Comparison of ENCODE assay signal across 9 mouse cellular contexts in the genomic region with DNA sequence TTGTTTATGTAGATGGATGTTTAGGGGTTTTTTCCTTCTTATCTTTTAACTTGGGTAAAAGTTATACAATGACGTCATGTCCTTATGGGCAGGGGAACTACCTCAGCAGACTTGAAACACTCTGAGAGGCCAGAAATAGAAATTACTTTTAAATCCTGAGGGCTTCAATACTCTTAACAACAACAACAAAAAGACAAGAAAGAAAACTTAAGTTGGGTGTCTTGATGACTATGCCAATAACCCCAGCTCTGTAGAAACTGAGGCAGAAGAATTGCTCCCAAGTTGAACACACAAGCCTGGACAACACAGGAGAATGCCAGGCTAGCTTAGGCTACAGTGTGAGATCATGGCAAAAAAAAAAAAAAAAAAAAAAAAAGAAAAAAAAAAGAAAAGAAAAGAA. TPM values are rescaled to one million over a fixed set of nuclear protein-coding genes. Genes with fewer than 3 reads are reported as not detected.
DNase-seq lines count a peak whose midpoint lies in the region; ATAC-seq and TF ChIP-seq lines count a peak whose summit lies in the region.
"Had no signal": no experiment of that assay in that cellular context is flagged by ENCODE, and none has a peak within 500 bp of the region (broad histone marks: within the 10 kb centered on the region; RNA-seq: fewer than 3 reads in every experiment).

No protein-coding gene starts in this region.

- 20% methylated on average over 1 of the region's 1 CpGs for WGBS in kidney, embryonic 15.5 days
- WGBS in embryonic facial prominence, embryonic 12.5 days, result 20% methylated on average over 1 of the region's 1 CpGs
- 45% methylated on average over 1 of the region's 1 CpGs for WGBS in hindbrain, postnatal 0 days
- WGBS in midbrain, embryonic 15.5 days, result 61% methylated on average over 1 of the region's 1 CpGs

- H3K27me3 ChIP-seq in kidney, embryonic 15.5 days, result no peaks in the 10 kb centered on the region
- no peaks in the 10 kb centered on the region for H3K27me3 ChIP-seq in embryonic facial prominence, embryonic 12.5 days
- 0 out of 2 replicates have a peak, but pooled peaks cover 4% of the 10 kb centered on the region for H3K27me3 ChIP-seq in hindbrain, postnatal 0 days (ENCODE audit: insufficient read depth, low read length)
- peaks cover 33% of the 10 kb centered on the region for H3K27me3 ChIP-seq in midbrain, embryonic 15.5 days (replicated peaks)

- H3K9ac ChIP-seq in kidney, embryonic 15.5 days, result no peak overlapping the region
- peak overlapping the region; percentile 36 for H3K9ac ChIP-seq in embryonic facial prominence, embryonic 12.5 days
- no peak overlapping the region for H3K9ac ChIP-seq in hindbrain, postnatal 0 days (replicated peaks; ENCODE audit: low read length)
- no peak overlapping the region for H3K9ac ChIP-seq in midbrain, embryonic 15.5 days

- H3K4me1 ChIP-seq in kidney, embryonic 15.5 days, result peaks cover 31% of the 10 kb centered on the region
- peaks cover 23% of the 10 kb centered on the region for H3K4me1 ChIP-seq in embryonic facial prominence, embryonic 12.5 days
- H3K4me1 ChIP-seq in hindbrain, postnatal 0 days (ENCODE audit: insufficient read depth, low read length), result no peaks in the 10 kb centered on the region; the same call in 1 of the 2 replicates
- H3K4me1 ChIP-seq in midbrain, embryonic 15.5 days, result peaks cover 15% of the 10 kb centered on the region

- no peak for ATAC-seq in kidney, embryonic 15.5 days (replicated peaks; ENCODE audit: low FRiP score)
- no peak for ATAC-seq in embryonic facial prominence, embryonic 12.5 days (ENCODE audit: insufficient number of reproducible peaks, insufficient read depth, low FRiP score, low TSS enrichment)
- ATAC-seq in hindbrain, postnatal 0 days, result no peak
- ATAC-seq in midbrain, embryonic 15.5 days (replicated peaks), result no peak

- DNase-seq in kidney, postnatal 25 days, result no peak
- no peak for DNase-seq in hindbrain, postnatal 0 days (ENCODE audit: low spot score)
- no peak for DNase-seq in layer of hippocampus, adult 11-12 months (ENCODE audit: low spot score)
- DNase-seq in frontal cortex, postnatal 10 days (ENCODE audit: low spot score in 2 of 2), result no peak
- DNase-seq in urinary bladder, postnatal 36 days (ENCODE audit: low spot score in 2 of 2), result no peak

- peaks cover 34% of the 10 kb centered on the region for H3K36me3 ChIP-seq in kidney, embryonic 15.5 days
- H3K36me3 ChIP-seq in embryonic facial prominence, embryonic 12.5 days, result peaks cover 34% of the 10 kb centered on the region
- no peaks in the 10 kb centered on the region for H3K36me3 ChIP-seq in hindbrain, postnatal 0 days (ENCODE audit: insufficient read depth, low read length)
- H3K36me3 ChIP-seq in midbrain, embryonic 15.5 days (replicated peaks), result no peaks in the 10 kb centered on the region

- peak overlapping the region; percentile 86 for H3K4me2 ChIP-seq in kidney, embryonic 15.5 days
- H3K4me2 ChIP-seq in embryonic facial prominence, embryonic 12.5 days (replicated peaks), result peak overlapping the region; percentile 86
- H3K4me2 ChIP-seq in hindbrain, postnatal 0 days (ENCODE audit: low read depth, low read length), result peak overlapping the region; percentile 19; the same call in 1 of the 2 replicates
- H3K4me2 ChIP-seq in midbrain, embryonic 15.5 days, result peak overlapping the region; percentile 98; the same call in 1 of the 2 replicates

- peak overlapping the region; percentile 97; the same call in 1 of the 2 replicates for H3K27ac ChIP-seq in kidney, embryonic 15.5 days
- 0 out of 2 replicates have a peak overlapping the region, but pooled peaks have one; percentile 56 for H3K27ac ChIP-seq in embryonic facial prominence, embryonic 12.5 days
- H3K27ac ChIP-seq in hindbrain, postnatal 0 days, result no peak overlapping the region
- no peak overlapping the region for H3K27ac ChIP-seq in midbrain, embryonic 15.5 days

- no peaks in the 10 kb centered on the region for H3K9me3 ChIP-seq in kidney, embryonic 15.5 days (replicated peaks)
- H3K9me3 ChIP-seq in embryonic facial prominence, embryonic 12.5 days, result no peaks in the 10 kb centered on the region
- H3K9me3 ChIP-seq in hindbrain, postnatal 0 days (ENCODE audit: low read length), result no peaks in the 10 kb centered on the region
- H3K9me3 ChIP-seq in midbrain, embryonic 15.5 days, result no peaks in the 10 kb centered on the region
- H3K9me3 ChIP-seq: megakaryocyte, embryonic 14.5 days had no signal

- TF ChIP-seq CTCF in hindbrain, postnatal 0 days (IDR thresholded peaks at IDR 0.05; ENCODE audit: low read depth), result no peak

- peak overlapping the region; percentile 79 for H3K4me3 ChIP-seq in kidney, embryonic 15.5 days (replicated peaks)
- peak overlapping the region; percentile 83 for H3K4me3 ChIP-seq in embryonic facial prominence, embryonic 12.5 days
- no peak overlapping the region for H3K4me3 ChIP-seq in hindbrain, postnatal 0 days (ENCODE audit: low read length)
- H3K4me3 ChIP-seq in midbrain, embryonic 15.5 days, result no peak overlapping the region

RNA-seq across cellular contexts. Expression of a gene that starts 1.2 kb away (rescaled TPM):
- 142 and 164 TPM in 2 replicates for polyA plus RNA-seq in kidney, embryonic 15.5 days (2015; fragmentation: Nextera tagmentation; extraction: Ambion mirVana)
- polyA plus RNA-seq in embryonic facial prominence, embryonic 12.5 days (2016; fragmentation: Nextera tagmentation; extraction: Ambion mirVana), result 233 and 238 TPM in 2 replicates
- total RNA-seq in hindbrain, postnatal 0 days (2014; rRNA removed), result 64.1 and 81.6 TPM in 2 replicates
- polyA plus RNA-seq in hindbrain, postnatal 0 days (2015; fragmentation: Nextera tagmentation; extraction: Ambion mirVana), result 23.6 and 26.6 TPM in 2 replicates
- 38.3 and 41.2 TPM in 2 replicates for polyA plus RNA-seq in midbrain, embryonic 15.5 days (2015; fragmentation: Nextera tagmentation; extraction: Ambion mirVana)

Comparison
In these comparisons a context has a peak if more than half of its experiments do, and no peak if none do; other contexts are left out.
1. H3K27ac ChIP-seq: peak in kidney, embryonic 15.5 days (single experiment) and embryonic facial prominence, embryonic 12.5 days (single experiment); none in hindbrain, postnatal 0 days (single experiment) and midbrain, embryonic 15.5 days (single experiment).
2. H3K4me2 ChIP-seq: peak in every context shown above with its lines; median percentile 98 in midbrain, embryonic 15.5 days; 86 in kidney, embryonic 15.5 days; 86 in embryonic facial prominence, embryonic 12.5 days; 19 in hindbrain, postnatal 0 days.
3. H3K4me3 ChIP-seq: peak in kidney, embryonic 15.5 days (single experiment) and embryonic facial prominence, embryonic 12.5 days (single experiment); none in hindbrain, postnatal 0 days (single experiment) and midbrain, embryonic 15.5 days (single experiment).